Mouse (Mus musculus): ENCODE results near the gene Brd3.
"Not testable (repeated sequence)": the region's sequence is repeated elsewhere in the genome, so short reads cannot be mapped to it uniquely, and the experiment has no call there.

The Brd3 gene

DNA sequence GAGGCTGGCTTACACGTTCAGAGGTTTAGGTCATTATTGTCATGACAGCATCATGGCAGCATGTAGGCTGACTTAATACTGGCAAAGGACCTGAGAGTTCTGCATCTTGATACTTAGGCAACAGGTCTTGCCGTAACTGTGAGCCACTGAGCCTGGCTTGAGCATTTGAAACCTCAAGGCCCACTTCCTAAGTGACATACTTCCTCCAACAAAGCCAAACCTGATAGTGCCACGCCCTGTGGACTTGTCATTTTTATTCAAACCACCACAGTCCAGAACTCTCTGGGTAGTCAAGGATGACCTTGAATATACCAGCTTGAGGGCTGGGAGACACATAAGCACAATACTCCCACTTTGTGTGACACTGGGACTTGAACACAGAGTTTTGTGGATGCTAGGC, 5.4 kb upstream of the Brd3 start:
- no peak for DNase-seq (ENCODE audit: low spot score in 2 of 2)

GRCm38 (mm10) chr2:27510706-27511105, 3.2 kb upstream of the Brd3 start:
- no peak for DNase-seq (ENCODE audit: low spot score in 2 of 2)

- DNase-seq (ENCODE audit: low spot score in 2 of 2): not testable (repeated sequence)
Observed at GRCm38 (mm10) chr2:27506658-27507057, 804 bp downstream of the Brd3 start.

GRCm38 (mm10) chr2:27505539-27505938, 1.9 kb downstream of the Brd3 start:
- peak; percentile 25 to 36 for DNase-seq (ENCODE audit: low spot score in 2 of 2)

GRCm38 (mm10) chr2:27504113-27504885, 3.2 kb downstream of the Brd3 start:
- DNase-seq (ENCODE audit: low spot score in 2 of 2): no peak

- DNase-seq (ENCODE audit: low spot score in 2 of 2): no peak
Observed at GRCm38 (mm10) chr2:27496391-27497028, 11.0 kb downstream of the Brd3 start.

- no peak for DNase-seq (ENCODE audit: low spot score in 2 of 2)
Observed at GRCm38 (mm10) chr2:27493971-27494370, 13.5 kb downstream of the Brd3 start.

- no peak for DNase-seq (ENCODE audit: low spot score in 2 of 2)
Observed at GRCm38 (mm10) chr2:27490939-27491338, 16.5 kb downstream of the Brd3 start.

DNA sequence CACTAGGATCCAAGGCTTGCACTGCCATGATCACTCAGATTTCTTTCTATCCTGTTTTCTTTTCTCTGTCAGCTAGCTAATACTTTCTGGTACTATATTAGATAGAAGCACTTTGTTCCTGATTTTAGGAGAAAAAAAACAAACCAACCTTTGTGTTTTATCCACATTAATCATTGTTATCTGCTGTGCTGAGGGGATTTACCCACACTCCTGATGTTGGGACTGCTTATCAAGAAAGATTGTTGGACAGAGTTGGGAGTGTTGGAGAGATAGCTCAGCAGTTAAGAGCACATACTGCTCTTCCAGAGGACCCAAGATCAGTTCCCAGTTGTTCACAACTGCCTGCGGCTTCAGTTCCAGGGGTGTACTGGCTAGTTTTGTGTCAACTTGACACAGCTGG, 19.1 kb downstream of the Brd3 start:
- DNase-seq (ENCODE audit: low spot score in 2 of 2): no peak

GRCm38 (mm10) chr2:27487336-27488049, 20.0 kb downstream of the Brd3 start:
- DNase-seq (ENCODE audit: low spot score in 2 of 2): no peak

DNA sequence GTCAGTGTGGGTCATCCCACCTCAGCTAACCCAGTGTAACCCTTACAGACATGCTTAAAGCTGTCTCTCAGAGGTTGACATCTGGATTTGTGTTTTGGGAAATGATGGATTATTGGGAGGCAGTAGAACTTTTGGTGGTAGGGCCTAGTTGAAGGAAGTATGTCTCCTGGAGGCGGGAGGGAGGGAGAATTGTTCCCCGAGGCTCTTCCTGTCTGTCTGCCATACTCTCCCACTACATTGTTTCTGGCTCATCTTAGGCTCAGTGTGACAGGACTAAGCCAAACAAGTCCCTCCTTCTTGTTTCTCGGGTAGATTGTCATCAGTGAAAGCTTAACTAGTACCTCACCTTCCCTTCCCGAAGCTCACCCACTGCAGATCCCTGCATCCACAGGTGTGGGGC, 20.7 kb downstream of the Brd3 start:
- DNase-seq (ENCODE audit: low spot score in 2 of 2): no peak

- no peak for DNase-seq (ENCODE audit: low spot score in 2 of 2)
Observed at GRCm38 (mm10) chr2:27482265-27482861, 25.1 kb downstream of the Brd3 start.

DNA sequence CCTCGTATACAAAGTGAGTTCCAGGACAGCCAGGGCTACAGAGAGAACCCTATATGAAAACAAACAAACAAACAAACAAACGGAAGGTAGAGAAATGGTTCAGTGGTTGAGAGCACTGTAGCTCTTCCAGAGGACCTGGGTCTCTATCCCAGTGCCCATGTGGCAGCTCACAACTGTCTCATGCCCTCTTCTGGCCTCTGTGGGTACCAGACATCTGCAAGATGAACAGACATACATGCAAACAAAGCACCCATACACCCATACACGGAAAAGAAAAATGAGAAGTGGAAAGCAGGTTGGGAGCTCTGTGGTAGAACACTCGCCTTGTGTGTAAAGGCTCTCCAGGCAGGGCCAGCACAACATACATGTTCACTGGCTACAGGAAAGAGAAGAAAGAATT, 27.1 kb downstream of the Brd3 start:
- no peak for DNase-seq (ENCODE audit: low spot score in 2 of 2)

DNA sequence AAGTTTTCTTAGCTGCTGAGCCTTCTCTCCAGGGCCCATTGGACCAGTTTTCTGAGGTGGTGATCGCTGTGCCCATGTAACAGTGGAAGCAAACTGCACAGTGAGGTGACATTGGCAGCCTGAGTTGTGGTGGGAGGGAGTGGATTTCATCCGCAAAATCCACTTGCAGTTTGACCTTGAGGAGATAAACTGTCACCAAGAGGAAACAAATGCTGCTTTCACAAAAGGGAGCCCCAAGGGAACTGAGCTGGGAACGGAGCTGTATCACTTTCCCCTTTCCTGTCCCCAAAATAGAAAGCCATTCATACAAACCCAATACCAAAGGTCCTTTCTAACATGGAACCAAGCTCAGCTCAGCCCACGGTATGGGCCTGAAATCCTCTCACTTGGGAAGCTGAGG, 27.6 kb downstream of the Brd3 start:
- no peak for DNase-seq (ENCODE audit: low spot score in 2 of 2)

DNA sequence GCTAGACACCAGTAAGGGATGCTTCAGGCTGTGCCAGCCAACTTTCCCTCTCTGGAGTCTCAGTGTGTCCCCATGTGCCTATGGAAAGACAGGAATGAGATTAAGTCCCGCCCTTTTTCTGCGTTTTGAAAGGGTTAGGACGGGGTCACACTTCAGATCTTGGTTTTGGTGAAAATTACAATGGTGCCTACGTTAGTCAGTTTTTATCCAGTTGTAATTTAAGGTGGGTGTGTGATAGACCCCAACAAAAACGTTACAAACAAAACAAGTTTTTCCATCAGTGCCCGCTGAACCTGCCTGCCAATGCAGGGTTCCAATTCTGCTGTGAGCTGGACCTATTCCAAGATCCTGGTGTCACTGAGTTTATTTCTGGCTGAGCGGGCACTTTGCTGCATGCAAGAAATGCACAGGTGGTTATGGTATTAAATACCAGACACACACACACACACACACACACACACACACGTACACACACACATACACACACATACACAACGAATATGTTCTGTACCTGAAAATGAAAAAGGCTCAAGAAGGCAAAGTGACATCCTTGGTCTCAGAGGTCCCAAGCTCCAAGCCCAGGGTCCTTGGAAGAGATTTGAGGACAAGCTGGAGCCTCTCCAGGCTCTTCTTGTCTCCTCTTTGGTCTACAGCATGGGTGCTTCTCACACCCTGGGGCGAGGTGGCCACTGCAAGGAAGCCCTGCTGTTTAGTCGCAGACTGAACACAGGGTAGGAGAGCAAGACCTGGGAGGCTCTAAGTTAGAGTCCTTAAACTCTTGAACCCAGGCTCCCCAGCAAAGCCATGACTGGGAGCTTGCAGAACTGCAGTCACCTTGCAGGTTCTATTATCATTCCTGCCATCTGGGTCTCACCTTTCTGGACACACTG, 30.9 kb downstream of the Brd3 start:
- DNase-seq (ENCODE audit: low spot score in 2 of 2): no peak

- peak; percentile 82 to 90 for DNase-seq (ENCODE audit: low spot score in 2 of 2)
Observed at GRCm38 (mm10) chr2:27475495-27476302, 31.8 kb downstream of the Brd3 start.

- peak; percentile 20 to 71 for DNase-seq (ENCODE audit: low spot score in 2 of 2)
Observed at GRCm38 (mm10) chr2:27474621-27475484, 32.6 kb downstream of the Brd3 start.

GRCm38 (mm10) chr2:27473911-27474310, 33.6 kb downstream of the Brd3 start:
- no peak for DNase-seq (ENCODE audit: low spot score in 2 of 2)

GRCm38 (mm10) chr2:27473061-27473765, 34.2 kb downstream of the Brd3 start:
- no peak for DNase-seq (ENCODE audit: low spot score in 2 of 2)
